Mouse (Mus musculus) activated CD4-positive, CD25-positive, alpha-beta regulatory T cell, adult 4 months (primary cell): ENCODE results near the gene Zbtb41. TPM values are rescaled to one million over a fixed set of nuclear protein-coding genes. Genes with fewer than 3 reads are reported as not detected.
A peak's percentile ranks its signal among the peaks of the same experiment; 100 is the strongest.

Experiments
- ATAC-seq: one replicate; pipeline ENCODE4 v1.8.0; 2017
- polyA plus RNA-seq, 2 experiments: library from polyadenylated mRNA; unstranded; fragments of 100-300 nt; shearing (Covaris generic); gene quantifications; one replicate each; pipeline ENCODE4 v1.2.1; 2017

Zbtb41 gene
- polyA plus RNA-seq, 2 experiments from 2014 or later: 6.1 to 7.0 TPM

GRCm38 (mm10) chr1:139478898-139479297 lies 56.8 kb downstream of the Zbtb41 start:
- no peak for ATAC-seq

- ATAC-seq: no peak
Observed at GRCm38 (mm10) chr1:139480246-139480645, 58.2 kb downstream of the Zbtb41 start.

DNA sequence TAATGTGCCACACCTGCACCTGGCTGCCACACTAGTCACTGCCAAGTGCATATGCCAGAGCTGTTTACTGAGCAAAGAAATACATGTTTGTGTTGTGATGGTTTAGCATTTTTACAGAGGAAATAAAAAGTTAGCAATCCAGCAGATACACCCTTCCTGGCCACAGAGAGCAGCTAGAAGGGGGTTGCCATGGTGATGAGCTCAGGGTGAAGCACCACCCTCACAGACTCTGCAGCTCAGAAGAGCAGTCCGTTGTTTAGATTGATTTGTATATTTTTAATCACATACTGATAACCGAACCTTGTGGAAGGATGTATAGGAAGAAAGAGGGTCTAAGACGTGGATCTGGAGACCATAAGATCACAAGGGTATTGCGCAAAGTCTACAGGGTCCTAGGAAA lies 59.1 kb downstream of the Zbtb41 start:
- peak; percentile 85 for ATAC-seq

- ATAC-seq: no peak
Observed at GRCm38 (mm10) chr1:139494630-139495029, 72.5 kb downstream of the Zbtb41 start.

DNA sequence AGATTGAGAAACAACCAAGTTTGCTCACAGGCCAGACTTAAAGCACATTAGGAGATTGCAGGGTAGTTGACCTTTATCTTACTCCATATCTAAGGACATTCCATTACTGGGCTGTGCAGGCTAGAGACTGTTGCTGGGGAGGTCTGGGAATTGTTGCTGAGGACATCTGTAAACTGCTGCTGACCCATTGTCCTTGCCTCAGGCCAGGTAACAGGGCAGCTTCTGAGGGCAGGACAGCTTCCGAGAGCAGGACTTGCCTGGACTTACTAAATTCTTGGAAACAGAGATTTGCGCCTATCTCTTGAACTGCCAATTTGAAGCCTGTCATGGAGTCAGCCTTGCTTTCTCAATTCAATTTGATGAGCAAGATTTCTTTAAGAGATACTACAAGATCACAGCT lies 73.3 kb downstream of the Zbtb41 start:
- ATAC-seq: no peak

- ATAC-seq: no peak
Observed at GRCm38 (mm10) chr1:139496212-139496611, 74.1 kb downstream of the Zbtb41 start.

- no peak for ATAC-seq
Observed at GRCm38 (mm10) chr1:139499751-139500150, 77.7 kb downstream of the Zbtb41 start.

DNA sequence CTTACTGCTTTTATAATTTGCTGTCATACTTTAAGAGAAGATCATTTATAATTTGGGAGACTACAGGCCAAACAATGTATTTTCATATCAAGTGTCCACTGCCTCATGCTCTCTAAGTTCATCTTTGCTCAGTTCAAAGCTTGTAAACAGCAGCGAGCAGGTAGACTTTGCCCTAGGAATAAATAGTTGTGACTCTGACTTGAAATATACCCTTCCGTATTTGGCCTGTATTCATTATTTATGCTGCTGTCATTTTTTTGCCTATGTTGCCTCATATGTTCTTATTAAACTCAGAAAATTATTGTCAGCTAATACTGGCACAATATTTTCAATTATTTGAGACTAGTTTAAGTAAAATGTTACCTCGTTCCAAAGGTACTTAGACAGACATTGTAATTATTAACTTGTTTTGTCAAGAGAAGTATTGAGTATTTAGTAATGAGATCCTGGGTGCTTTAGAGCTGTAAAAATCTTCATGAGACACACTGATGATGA lies 79.2 kb downstream of the Zbtb41 start, which contains the start of gene F13b:
F13b (plus strand) TSS at position 445 of the 495 bp plus-strand sequence.
- ATAC-seq: no peak

Other genes starting within 250 kb of the Zbtb41 start
- gene Crb1, start 45.2 kb upstream of the Zbtb41 start, polyA plus RNA-seq: not detected
- gene Aspm, start 32.5 kb downstream of the Zbtb41 start, polyA plus RNA-seq: 1 to 10 TPM; 2.9 to 4.2 TPM
- not detected for gene F13b, start 79.4 kb downstream of the Zbtb41 start, polyA plus RNA-seq
- gene Cfhr1, start 138.0 kb downstream of the Zbtb41 start, polyA plus RNA-seq: not detected